Mouse (Mus musculus) hindbrain, embryonic 11.5 days (tissue): ENCODE results near the gene Acp5. TPM values are rescaled to one million over a fixed set of nuclear protein-coding genes. Genes with fewer than 3 reads are reported as not detected.
A peak's percentile ranks its signal among the peaks of the same experiment; 100 is the strongest.

Experiments
- ATAC-seq: fragments of 200-750 bp; cut with Nextera tagmentation; 2 replicates; pipeline ENCODE4 v1.8.0; 2017; ENCODE audit warnings: mild to moderate bottlenecking, moderate TSS enrichment, moderate library complexity; ENCODE audit not compliant: low FRiP score
- DNase-seq: peaks from one replicate; pipeline ENCODE4 v3.0.0-alpha.2; 2015; ENCODE audit warnings: low spot score
- H3K27ac ChIP-seq: fragments of 300-500 bp; sonication (generic); 2 replicates; pipeline ENCODE4 v1.5.1; 2014; ENCODE audit warnings: mild to moderate bottlenecking, low read depth, low read length
- H3K27me3 ChIP-seq: fragments of 300-500 bp; sonication (generic); 2 replicates; pipeline ENCODE4 v1.6.1; 2014; ENCODE audit warnings: mild to moderate bottlenecking, low read length, moderate library complexity, mixed read lengths; ENCODE audit not compliant: control insufficient read depth, insufficient read depth
- H3K36me3 ChIP-seq: fragments of 300-500 bp; sonication (generic); 2 replicates; pipeline ENCODE4 v1.6.1; 2014; ENCODE audit warnings: mild to moderate bottlenecking, low read length, moderate library complexity, mixed read lengths; ENCODE audit not compliant: control insufficient read depth, insufficient read depth
- H3K4me1 ChIP-seq: fragments of 300-500 bp; sonication (generic); replicated peaks from 2 replicates; pipeline ENCODE4 v1.6.1; 2014; ENCODE audit warnings: low read length, mixed read lengths; ENCODE audit not compliant: control insufficient read depth, insufficient read depth
- H3K4me2 ChIP-seq: fragments of 300-500 bp; sonication (generic); replicated peaks from 2 replicates; pipeline ENCODE4 v1.6.1; 2014; ENCODE audit warnings: mild to moderate bottlenecking, low read depth, low read length
- H3K4me3 ChIP-seq: fragments of 300-500 bp; sonication (generic); 2 replicates; pipeline ENCODE4 v1.5.1; 2014; ENCODE audit warnings: low read depth, low read length
- H3K9ac ChIP-seq: fragments of 300-500 bp; sonication (generic); 2 replicates; pipeline ENCODE4 v1.6.1; 2014; ENCODE audit warnings: low read depth, low read length
- H3K9me3 ChIP-seq: fragments of 300-500 bp; sonication (generic); 2 replicates; pipeline ENCODE4 v1.6.1; 2016; ENCODE audit warnings: low read length; ENCODE audit not compliant: control insufficient read depth
- WGBS: fragments of 180-500 bp; shearing (Covaris S2); extraction: QIAGEN DNeasy Blood & Tissue Kit; methylation state at CpG from one replicate; pipeline ENCODE4 v1.1.7; 2014; 5-methylcytosine and 5-hydroxymethylcytosine counted together
- polyA plus RNA-seq: library from polyadenylated mRNA; unstranded; fragments of >200 nt; fragmentation: Nextera tagmentation; extraction: Ambion mirVana; gene quantifications from 2 replicates; pipeline ENCODE4 v1.2.1, GENCODE M21; 2014

The Acp5 gene
- polyA plus RNA-seq, 1 experiment from 2014 or later, result 18.7 TPM

DNA sequence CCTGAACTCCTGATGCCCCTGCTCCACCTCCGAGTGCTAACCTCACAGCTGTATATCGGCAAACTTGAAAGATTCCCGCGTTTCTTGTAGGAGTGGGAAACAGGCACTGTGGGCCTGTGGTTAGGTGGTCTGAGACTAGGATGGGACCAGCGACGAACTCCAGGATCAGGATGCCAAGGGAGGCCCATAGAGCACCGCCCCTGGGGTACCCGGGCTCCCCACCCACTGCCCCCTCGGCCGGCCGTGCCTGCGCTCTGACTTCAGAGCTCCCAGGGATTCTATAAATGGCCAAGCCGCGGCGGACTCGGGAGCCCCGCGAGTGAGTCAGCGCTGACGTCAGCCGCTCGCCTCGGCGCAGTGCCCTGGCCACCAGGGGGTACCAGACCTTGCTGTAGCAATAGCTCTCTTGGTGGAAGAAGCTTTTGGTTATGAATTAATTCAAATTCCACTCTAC is 39.6 kb downstream of the Acp5 start:
- H3K4me3 ChIP-seq, result peak overlapping the region; percentile 30
- H3K9me3 ChIP-seq, result no peaks in the 10 kb centered on the region
- no peaks in the 10 kb centered on the region for H3K36me3 ChIP-seq
- H3K4me1 ChIP-seq, result peaks cover 3% of the 10 kb centered on the region; the same call in 1 of the 2 replicates
- ATAC-seq, result peak; percentile 66; the same call in 1 of the 2 replicates
- peaks cover 19% of the 10 kb centered on the region for H3K27me3 ChIP-seq
- WGBS, result 5% methylated on average over 24 of the region's 24 CpGs
- H3K27ac ChIP-seq, result no peak overlapping the region
- peak; percentile 84 for DNase-seq
- H3K9ac ChIP-seq, result peak overlapping the region; percentile 48
- peak overlapping the region; percentile 60 for H3K4me2 ChIP-seq

DNA sequence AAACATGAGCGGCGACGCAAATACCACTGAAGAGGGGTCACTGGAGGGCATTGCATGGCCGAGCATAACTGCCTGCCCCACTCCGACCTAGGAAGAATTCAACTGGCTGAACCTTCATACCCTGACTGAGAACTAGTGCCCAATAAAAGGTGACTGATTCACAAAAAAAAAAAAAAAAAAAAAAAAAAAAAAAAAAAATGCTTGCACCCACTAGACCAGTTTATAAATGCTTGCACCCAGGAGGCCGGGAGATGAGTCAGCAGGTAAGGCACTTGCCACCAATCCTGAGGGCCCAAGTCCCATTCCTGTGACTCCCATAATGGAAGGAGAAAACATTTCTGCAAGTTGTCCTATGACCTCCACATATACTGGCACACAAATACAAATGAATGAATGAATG is 42.8 kb downstream of the Acp5 start:
- 85% methylated on average over 6 of the region's 6 CpGs for WGBS
- H3K9ac ChIP-seq, result no peak overlapping the region
- H3K9me3 ChIP-seq, result no peaks in the 10 kb centered on the region
- H3K27me3 ChIP-seq, result no peaks in the 10 kb centered on the region; the same call in 1 of the 2 replicates
- H3K27ac ChIP-seq, result no peak overlapping the region
- no peak for DNase-seq
- no peak for ATAC-seq
- H3K36me3 ChIP-seq, result no peaks in the 10 kb centered on the region
- H3K4me1 ChIP-seq, result peaks cover 3% of the 10 kb centered on the region; the same call in 1 of the 2 replicates
- H3K4me2 ChIP-seq, result no peak overlapping the region
- no peak overlapping the region for H3K4me3 ChIP-seq

DNA sequence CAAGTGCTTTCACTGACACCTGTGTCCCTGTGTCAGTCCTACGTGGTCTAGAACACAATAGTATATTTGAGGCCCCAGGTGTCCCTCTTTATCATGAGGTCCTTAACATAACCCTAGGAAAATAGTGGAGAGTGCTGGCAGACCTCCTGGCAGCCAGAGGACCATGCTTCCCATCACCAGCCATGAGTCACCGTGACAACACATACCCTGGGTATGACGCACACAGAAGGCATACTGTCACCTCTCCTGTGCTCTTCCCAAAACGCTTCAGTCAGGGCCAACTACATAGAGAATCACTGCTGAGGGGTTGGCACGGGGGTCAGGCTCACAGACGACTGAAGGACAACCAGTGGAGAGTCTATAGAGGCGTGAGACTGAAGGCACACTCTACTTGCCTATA is 45.5 kb downstream of the Acp5 start:
- ATAC-seq, result no peak
- H3K27me3 ChIP-seq, result no peaks in the 10 kb centered on the region

DNA sequence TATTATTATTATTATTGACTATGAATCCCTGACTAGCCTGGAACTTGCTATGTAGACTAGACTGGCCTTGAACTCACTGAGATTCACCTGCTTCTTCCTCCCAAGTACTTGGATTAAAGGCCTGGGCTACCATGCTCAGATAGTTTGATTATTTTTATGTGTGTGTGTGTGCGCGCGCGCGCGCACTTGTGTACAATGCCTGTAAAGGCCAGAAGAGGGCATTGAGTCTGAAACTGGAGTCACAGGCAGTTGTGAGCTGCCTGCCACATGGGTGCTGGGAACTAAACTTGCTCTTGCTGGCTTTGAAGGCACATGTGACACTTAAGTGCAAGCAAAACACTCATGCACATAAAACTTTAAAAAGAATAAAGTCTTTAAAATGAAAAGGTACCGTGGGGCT is 46.2 kb downstream of the Acp5 start:
- no peak overlapping the region for H3K9ac ChIP-seq
- ATAC-seq (no peak), DNase-seq (no peak)
- peaks cover 3% of the 10 kb centered on the region; the same call in 1 of the 2 replicates for H3K4me1 ChIP-seq
- H3K27me3 ChIP-seq, result no peaks in the 10 kb centered on the region
- H3K27ac ChIP-seq, result no peak overlapping the region
- H3K36me3 ChIP-seq, result no peaks in the 10 kb centered on the region
- no peaks in the 10 kb centered on the region for H3K9me3 ChIP-seq
- H3K4me2 ChIP-seq, result no peak overlapping the region
- 97% methylated on average over 7 of the region's 7 CpGs for WGBS
- H3K4me3 ChIP-seq, result no peak overlapping the region

More for the DNA sequence above, 45.5 kb downstream of the Acp5 start:
- Histone ChIP-seq H3K9ac (no peak overlapping the region), H3K9me3 (no peaks in the 10 kb centered on the region), H3K4me3 (no peak overlapping the region), H3K4me1 (no peaks in the 10 kb centered on the region), H3K36me3 (no peaks in the 10 kb centered on the region), H3K27ac (no peak overlapping the region), H3K4me2 (no peak overlapping the region)
- no peak for DNase-seq
- WGBS, result 86% methylated on average over 7 of the region's 7 CpGs

- no peak for ATAC-seq
- H3K9me3 ChIP-seq, result no peaks in the 10 kb centered on the region
- no peak overlapping the region for H3K4me3 ChIP-seq
- H3K36me3 ChIP-seq, result no peaks in the 10 kb centered on the region
- H3K4me1 ChIP-seq, result peaks cover 3% of the 10 kb centered on the region; the same call in 1 of the 2 replicates
- H3K27me3 ChIP-seq, result no peaks in the 10 kb centered on the region
- no peak overlapping the region for H3K27ac ChIP-seq
- no peak for DNase-seq
- H3K9ac ChIP-seq, result no peak overlapping the region
- H3K4me2 ChIP-seq, result no peak overlapping the region
- WGBS, result 87% methylated on average over 2 of the region's 2 CpGs
Measured at GRCm38 (mm10) chr9:22087034-22087618, 48.4 kb downstream of the Acp5 start.

- no peak for ATAC-seq
- H3K27ac ChIP-seq, result no peak overlapping the region
- H3K4me3 ChIP-seq, result peak overlapping the region; percentile 49
- H3K27me3 ChIP-seq, result no peaks in the 10 kb centered on the region
- peak overlapping the region; percentile 53 for H3K4me2 ChIP-seq
- no peaks in the 10 kb centered on the region for H3K36me3 ChIP-seq
- WGBS, result 76% methylated on average over 6 of the region's 6 CpGs
- no peaks in the 10 kb centered on the region for H3K9me3 ChIP-seq
- no peak for DNase-seq
- H3K4me1 ChIP-seq, result peaks cover 3% of the 10 kb centered on the region; the same call in 1 of the 2 replicates
- peak overlapping the region; percentile 44 for H3K9ac ChIP-seq
Measured at GRCm38 (mm10) chr9:22086012-22086411, 49.5 kb downstream of the Acp5 start.

DNA sequence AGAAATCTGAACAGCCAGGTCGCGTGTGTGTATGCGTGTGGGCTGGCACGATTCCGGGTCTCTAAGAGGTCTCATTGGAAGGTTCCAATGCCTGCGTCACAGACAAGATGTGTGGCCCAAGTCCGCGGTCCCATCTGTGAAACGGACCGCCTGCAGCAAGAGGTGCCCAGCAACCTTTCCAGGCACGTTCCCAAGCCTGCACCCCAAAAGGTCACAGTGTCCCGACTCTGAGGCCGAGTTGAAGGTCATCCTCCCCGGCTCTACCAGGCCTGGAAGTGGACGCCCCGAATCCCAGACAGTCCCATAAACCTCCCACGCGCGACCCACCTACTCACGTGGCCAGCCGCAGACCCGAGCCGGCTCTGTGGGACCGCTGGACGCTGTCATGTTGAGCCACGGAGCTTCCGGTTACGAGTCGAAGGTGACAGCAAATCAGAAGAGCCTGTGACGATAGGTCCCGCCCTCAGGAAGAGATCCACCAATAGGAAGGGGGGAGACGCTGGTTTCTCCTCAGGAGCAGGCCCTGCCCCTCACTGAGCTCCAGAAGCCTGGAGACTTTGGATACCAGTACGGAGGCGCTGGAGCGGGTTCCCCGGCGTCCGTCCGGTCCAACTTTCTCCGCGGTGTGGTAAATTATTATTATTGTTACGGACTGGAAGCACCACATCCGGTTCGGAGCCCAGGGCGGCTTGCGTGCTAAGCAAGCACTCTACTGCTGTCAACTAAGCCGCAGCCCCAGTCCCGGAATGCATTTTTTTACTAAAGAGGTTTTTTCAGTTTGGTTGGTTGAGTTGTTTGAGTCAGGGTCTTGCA is 50.3 kb downstream of the Acp5 start, which contains the start of gene Ecsit:
TSS of gene Ecsit (minus strand) at position 417 of the 813 bp plus-strand sequence.
- Histone ChIP-seq H3K27ac (no peak within 1 kb of the TSS), H3K9me3 (no peaks in the 10 kb centered on the region), H3K4me2 (peak within 1 kb of the TSS; percentile 54), H3K27me3 (no peaks in the 10 kb centered on the region), H3K9ac (peak within 1 kb of the TSS; percentile 44), H3K36me3 (no peaks in the 10 kb centered on the region), H3K4me1 (peaks cover 3% of the 10 kb centered on the region; the same call in 1 of the 2 replicates), H3K4me3 (peak within 1 kb of the TSS; percentile 49)
- DNase-seq (peak; percentile 95), ATAC-seq (peak; percentile 98)
- under 1% methylated on average over 48 of the region's 48 CpGs for WGBS

DNA sequence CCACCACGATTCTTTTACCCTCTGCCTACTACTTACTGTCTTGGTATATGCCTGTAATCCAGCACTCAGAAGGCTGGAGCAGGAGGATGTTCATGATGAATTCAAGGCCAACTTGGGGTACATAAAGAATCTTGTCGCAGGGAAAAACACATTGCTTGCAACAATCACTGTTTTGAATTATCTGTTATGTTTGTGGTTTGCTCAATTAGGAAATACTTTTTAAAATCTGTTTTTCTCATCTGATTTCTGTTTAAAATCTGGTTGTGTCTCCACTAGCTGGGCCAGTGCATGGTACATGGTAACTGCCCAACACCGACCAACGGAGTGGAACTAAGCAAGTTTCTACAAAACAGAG is 50.9 kb downstream of the Acp5 start:
- whole genome bisulfite sequencing, result 39% methylated on average over 4 of the region's 4 CpGs
- Histone ChIP-seq H3K36me3 (no peaks in the 10 kb centered on the region), H3K9ac (peak overlapping the region; percentile 44), H3K4me1 (peaks cover 3% of the 10 kb centered on the region; the same call in 1 of the 2 replicates), H3K4me2 (peak overlapping the region; percentile 54), H3K4me3 (peak overlapping the region; percentile 49), H3K27me3 (no peaks in the 10 kb centered on the region), H3K27ac (no peak overlapping the region), H3K9me3 (no peaks in the 10 kb centered on the region)
- ATAC-seq (no peak), DNase-seq (no peak)
